Mouse (Mus musculus) right cerebral cortex, adult 18-20 months (tissue): ENCODE measurements around the gene Pitpnc1.

ENCODE experiments used
- DNase-seq: peaks from one replicate; pipeline ENCODE4 v3.0.0; 2022; ENCODE audit warnings: mixed read lengths

Pitpnc1 gene

DNA sequence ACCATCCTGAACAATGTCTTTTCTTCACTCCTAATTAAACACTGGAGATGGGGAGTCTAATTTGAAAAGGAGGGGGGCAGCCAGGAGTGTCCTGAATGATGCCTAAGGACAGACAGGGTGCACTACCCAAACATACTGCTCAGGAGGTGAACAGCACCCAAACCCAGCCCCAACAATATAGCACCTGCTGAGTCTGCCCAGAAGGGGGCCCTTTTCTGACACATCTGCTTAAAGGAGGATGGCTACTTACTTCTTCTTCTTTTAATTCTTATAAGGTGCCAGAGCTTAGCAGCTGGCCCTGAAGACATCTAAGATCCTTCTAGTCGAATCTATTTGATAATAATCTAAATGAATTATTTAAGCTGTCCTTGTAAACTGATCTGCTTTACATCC, 247.3 kb downstream of the Pitpnc1 start:
- no peak for DNase-seq

DNA sequence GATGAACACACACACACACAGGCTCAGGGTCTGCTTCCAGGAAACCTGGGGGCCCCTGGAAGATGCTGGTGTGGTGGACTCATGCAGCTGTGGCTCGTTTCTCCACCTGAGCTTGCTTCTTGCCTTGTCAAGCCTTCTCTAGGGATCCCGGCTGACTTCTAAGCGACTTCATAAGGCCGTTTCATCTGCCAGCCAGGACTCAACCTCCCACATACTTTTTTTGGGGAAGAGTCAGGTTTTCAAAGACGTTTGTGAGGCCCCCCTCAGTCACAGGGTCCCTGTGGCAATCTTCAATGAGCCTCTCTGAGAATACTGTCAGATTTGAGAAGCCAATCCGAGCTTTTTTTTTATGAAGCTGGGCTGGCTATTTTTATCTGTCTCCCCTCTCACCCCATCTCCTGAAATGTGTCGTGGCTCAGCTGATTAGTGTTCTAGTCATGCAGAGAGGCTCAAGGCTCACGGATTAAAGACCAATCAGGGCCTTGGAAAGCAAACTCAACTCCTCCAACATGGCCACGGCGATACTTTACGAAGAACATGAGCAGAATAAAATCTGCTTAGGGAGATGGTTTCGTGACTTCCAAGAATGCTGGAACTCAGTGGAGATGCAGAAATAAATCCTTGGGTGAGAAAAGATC, 247.8 kb downstream of the Pitpnc1 start:
- no peak for DNase-seq

DNA sequence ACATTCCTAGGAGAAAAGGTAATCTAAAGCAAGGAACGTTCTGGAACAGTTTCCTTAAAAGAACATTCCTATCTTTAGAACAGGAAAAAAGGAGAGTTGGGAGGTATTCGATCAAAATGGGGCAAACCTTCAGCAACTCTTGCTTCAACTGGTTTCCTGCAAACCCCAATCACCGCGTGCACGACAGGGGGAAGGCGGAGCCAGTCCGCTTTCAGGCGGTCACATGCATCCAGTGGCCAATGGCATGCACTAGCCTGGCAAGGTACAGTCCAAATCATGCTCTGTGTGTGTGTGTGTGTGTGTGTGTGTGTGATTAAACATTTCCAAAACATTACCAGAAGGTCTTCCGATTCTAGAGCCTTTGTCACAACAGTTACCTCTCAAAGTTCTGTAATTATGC, 255.4 kb downstream of the Pitpnc1 start:
- no peak for DNase-seq

DNA sequence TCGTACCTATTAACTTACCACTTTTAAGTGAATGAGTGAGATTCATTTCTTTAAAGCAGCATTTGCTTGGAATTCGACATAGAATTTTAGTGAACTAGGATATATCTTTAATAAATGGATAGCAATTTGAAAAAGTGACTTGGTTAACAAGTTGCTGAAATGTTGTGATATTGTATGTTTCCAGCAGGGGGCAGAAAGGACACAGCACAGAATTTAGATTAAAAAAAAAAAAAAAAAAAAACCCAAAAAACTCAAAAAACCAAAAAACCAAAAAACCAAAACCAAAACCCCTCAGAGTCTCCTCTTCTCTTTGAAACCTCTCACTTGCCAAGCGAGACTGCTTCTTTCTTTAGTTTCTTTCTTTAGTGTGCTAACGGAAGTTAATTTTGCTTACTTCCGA, 256.8 kb downstream of the Pitpnc1 start:
- no peak for DNase-seq

DNA sequence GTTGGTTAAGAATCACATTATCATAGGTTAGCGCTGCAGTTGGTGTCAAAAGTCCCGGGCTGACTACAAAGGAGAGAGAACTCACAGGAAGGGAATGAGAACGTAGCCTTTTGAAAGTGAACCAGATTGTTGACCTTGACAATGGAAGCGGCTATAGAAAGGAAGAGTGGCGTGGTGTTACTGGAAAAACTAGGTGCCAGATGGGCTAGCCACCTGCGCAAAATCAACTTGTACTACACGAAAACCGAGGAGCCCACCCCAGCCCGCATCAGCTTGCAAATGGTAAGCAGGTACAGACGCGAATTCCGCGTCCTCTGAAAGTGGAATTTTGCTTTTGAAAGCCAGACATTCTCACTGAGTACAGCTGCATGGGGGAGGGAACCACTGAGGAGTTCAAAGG, 260.7 kb downstream of the Pitpnc1 start:
- DNase-seq: no peak

- DNase-seq: no peak
Measured at GRCm38 (mm10) chr11:107201773-107202172, 268.7 kb downstream of the Pitpnc1 start.

- no peak for DNase-seq
Measured at GRCm38 (mm10) chr11:107199281-107199680, 271.2 kb downstream of the Pitpnc1 start.

DNA sequence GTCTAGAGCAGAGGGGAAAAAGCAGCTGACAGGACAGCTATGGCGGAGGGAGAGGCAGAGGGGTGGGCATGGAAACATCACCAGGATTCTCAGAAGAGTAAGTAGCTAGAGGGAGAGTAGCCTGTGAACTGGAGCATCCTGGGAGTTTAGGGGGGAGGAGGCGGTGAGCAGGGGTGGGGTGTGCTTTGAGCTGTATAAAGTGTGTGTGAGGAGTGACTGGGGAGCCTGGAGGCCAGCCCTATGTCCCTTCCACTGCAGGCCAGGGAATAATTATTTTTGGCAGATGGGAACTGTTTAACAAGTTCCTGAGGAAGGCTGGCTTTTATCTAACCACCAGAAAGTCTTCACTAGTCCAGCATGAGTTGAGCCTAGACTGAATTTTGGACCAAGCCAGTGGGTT, 275.2 kb downstream of the Pitpnc1 start:
- DNase-seq: no peak

GRCm38 (mm10) chr11:107190376-107190775, 280.1 kb downstream of the Pitpnc1 start:
- no peak for DNase-seq

GRCm38 (mm10) chr11:107188565-107189552, 281.6 kb downstream of the Pitpnc1 start, which contains the start of gene Nol11:
Nol11 (minus strand) TSS chr11:107189381.
- DNase-seq: peak; percentile 98

- no peak for DNase-seq
Measured at GRCm38 (mm10) chr11:107183777-107184176, 286.7 kb downstream of the Pitpnc1 start.

GRCm38 (mm10) chr11:107161215-107161614, 309.3 kb downstream of the Pitpnc1 start:
- DNase-seq: no peak

DNA sequence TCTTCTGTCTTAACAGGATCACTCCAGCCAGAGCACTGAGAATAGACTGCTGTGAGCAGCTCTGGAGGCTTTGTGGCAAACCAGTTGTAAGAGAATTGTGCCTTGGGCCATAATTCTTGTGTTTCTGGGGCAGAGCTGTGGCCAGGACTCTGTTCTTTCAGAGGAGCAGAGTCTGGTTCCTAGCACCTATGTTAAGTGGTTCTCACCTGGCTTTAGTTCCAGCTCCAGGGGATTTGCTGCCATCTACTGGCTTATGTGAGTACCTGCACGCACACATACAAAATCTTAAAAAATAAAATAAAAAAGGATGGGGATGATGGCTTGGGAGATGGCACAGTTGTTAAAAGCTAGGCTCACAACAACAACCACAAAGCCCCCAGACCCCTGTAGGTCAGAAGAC, 311.5 kb downstream of the Pitpnc1 start:
- no peak for DNase-seq
